Mouse (Mus musculus) lung, postnatal 0 days (tissue): Measurements from ENCODE around the gene Fam102a.
A peak's percentile ranks its signal among the peaks of the same experiment; 100 is the strongest.

Experiments
- CTCF ChIP-seq: IDR thresholded peaks from 2 replicates; pipeline ENCODE4 v1.5.1; 2016; ENCODE audit warnings: antibody characterized with exemption, mild to moderate bottlenecking
- EP300 ChIP-seq: IDR thresholded peaks from 2 replicates; pipeline ENCODE4 v1.6.1; 2016; ENCODE audit warnings: antibody characterized with exemption, mild to moderate bottlenecking, control low read depth

- TF ChIP-seq CTCF (no peak), EP300 (peak; percentile 25; the same call in 1 of the 2 replicates)
These were observed 25.2 kb upstream of the Fam102a start for GRCm38 (mm10) chr2:32509896-32510295.
